Mouse (Mus musculus) small intestine, adult 2 months (tissue): ENCODE results near the gene Tspan13. TPM values are rescaled to one million over a fixed set of nuclear protein-coding genes. Genes with fewer than 3 reads are reported as not detected.
A peak's percentile ranks its signal among the peaks of the same experiment; 100 is the strongest.

Experiments used
- H3K27ac ChIP-seq: fragments of 200-500 bp; 2 replicates; pipeline ENCODE4 v1.5.1; 2012; ENCODE audit warnings: low read depth, low read length, control low read depth, inconsistent platforms; ENCODE audit not compliant: insufficient read depth
- H3K27me3 ChIP-seq: fragments of 200-500 bp; 2 replicates; pipeline ENCODE4 v1.6.1; 2012; ENCODE audit warnings: mild to moderate bottlenecking, moderate library complexity, low read length, inconsistent platforms; ENCODE audit not compliant: control insufficient read depth, insufficient read depth
- H3K36me3 ChIP-seq: fragments of 200-500 bp; 2 replicates; pipeline ENCODE4 v1.6.1; 2012; ENCODE audit warnings: mild to moderate bottlenecking, low read length, control low read depth, inconsistent platforms; ENCODE audit not compliant: control insufficient read depth, insufficient read depth
- H3K4me1 ChIP-seq: fragments of 200-500 bp; 2 replicates; pipeline ENCODE4 v1.6.1; 2012; ENCODE audit warnings: low read length, inconsistent platforms, mixed read lengths; ENCODE audit not compliant: control insufficient read depth, insufficient read depth, insufficient read length
- H3K4me3 ChIP-seq: fragments of 200-500 bp; 2 replicates; pipeline ENCODE4 v1.5.1; 2012; ENCODE audit warnings: low read depth, mild to moderate bottlenecking, control low read depth, inconsistent platforms, low read length, moderate library complexity
- CTCF ChIP-seq: fragments of 200-500 bp; IDR thresholded peaks from 2 replicates; pipeline ENCODE4 v1.5.1; 2012; ENCODE audit warnings: low read depth, mild to moderate bottlenecking, control low read depth, inconsistent platforms, low read length, moderate library complexity, mixed read lengths; ENCODE audit not compliant: insufficient replicate concordance, insufficient read length; ENCODE audit errors: extremely low read depth
- POLR2A ChIP-seq: fragments of 200-500 bp; IDR thresholded peaks from 2 replicates; pipeline ENCODE4 v1.6.1; 2012; ENCODE audit warnings: low read depth, mild to moderate bottlenecking, control low read depth, inconsistent platforms, low read length, moderate library complexity
- WGBS: fragments of 180-500 bp; shearing (Covaris S2); methylation state at CpG from one replicate; pipeline ENCODE4 v1.1.7; 2018; 5-methylcytosine and 5-hydroxymethylcytosine counted together
- polyA plus RNA-seq: library from polyadenylated mRNA; depleted of rRNA; stranded (reverse); fragments of >200 nt; gene quantifications from 2 replicates; pipeline ENCODE4 v1.2.3, GENCODE M21; 2012

Tspan13 gene
- polyA plus RNA-seq, 1 experiment, result 679 TPM

DNA sequence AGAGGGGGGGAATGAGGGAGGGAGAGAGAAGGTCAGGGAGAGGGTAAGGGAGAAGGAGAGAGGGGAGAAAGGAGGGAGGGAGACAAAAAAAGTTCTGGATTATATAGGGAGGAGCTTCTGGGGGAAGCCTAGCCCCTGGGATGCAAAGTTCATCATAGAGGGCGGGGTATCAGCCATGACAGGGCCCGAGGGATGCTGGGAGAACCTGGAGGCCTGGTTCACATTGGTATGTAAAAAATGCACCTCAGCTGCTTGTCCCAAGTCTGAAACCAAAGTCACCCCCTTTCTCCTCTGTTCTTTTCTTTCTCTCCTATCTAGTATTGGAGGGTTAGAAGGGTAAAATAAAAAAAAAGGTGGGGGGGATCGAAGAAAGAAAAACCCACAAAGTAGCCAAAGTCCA, 22.2 kb downstream of the Tspan13 start:
- no peak overlapping the region for H3K4me3 ChIP-seq
- H3K27ac ChIP-seq, result no peak overlapping the region
- H3K36me3 ChIP-seq, result peaks cover 29% of the 10 kb centered on the region
- no peak for TF ChIP-seq POLR2A
- no peak for TF ChIP-seq CTCF
- H3K27me3 ChIP-seq, result no peaks in the 10 kb centered on the region
- peaks cover 7% of the 10 kb centered on the region; the same call in 1 of the 2 replicates for H3K4me1 ChIP-seq
- WGBS, result 85% methylated on average over 3 of the region's 3 CpGs

DNA sequence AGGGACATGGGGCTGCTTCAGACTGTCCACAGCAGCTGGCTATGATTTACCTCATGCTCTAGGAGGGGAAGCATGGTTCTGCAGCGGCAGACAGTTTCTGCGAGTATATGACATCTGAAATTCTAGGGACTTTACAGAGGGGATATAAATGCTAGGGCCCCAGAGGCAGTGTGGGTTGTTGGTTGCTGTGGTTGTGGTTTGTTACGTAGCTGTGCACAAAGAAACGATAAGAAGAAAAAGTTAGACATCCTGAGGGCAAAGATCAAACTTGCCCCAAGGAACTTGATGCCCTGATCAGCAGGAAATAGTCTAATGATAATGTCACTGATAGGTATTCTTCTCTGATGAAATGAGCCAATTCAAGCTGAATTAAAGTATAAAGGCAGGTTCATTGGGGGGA, 22.7 kb downstream of the Tspan13 start:
- Histone ChIP-seq H3K4me1 (peaks cover 5% of the 10 kb centered on the region; the same call in 1 of the 2 replicates), H3K27me3 (no peaks in the 10 kb centered on the region), H3K4me3 (no peak overlapping the region), H3K36me3 (peaks cover 30% of the 10 kb centered on the region), H3K27ac (no peak overlapping the region)
- TF ChIP-seq CTCF (no peak), POLR2A (no peak)
- WGBS, result 63% methylated on average over 4 of the region's 4 CpGs

DNA sequence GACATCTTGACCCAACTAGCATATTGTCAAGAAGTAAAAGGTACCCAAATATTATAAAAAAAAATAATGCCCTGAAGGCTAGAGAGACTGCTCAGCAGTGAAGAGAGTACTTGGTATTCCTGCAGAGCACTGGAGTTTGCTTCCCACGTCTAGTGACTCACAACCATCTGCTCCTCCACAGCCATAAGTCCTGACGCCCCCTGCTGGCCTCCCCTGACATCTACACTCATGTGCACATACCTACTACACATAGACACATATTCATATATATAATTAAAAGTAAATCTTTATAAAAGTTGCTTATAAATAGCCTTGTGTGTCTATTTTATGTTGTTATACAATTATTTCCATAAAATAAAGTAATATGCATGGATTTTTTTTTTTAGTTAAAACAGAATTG, 24.5 kb downstream of the Tspan13 start:
- H3K4me1 ChIP-seq, result no peaks in the 10 kb centered on the region
- 90% methylated on average over 2 of the region's 2 CpGs for WGBS
- H3K27ac ChIP-seq, result no peak overlapping the region
- no peak overlapping the region for H3K4me3 ChIP-seq
- no peaks in the 10 kb centered on the region for H3K27me3 ChIP-seq
- TF ChIP-seq CTCF (peak; percentile 23; the same call in 1 of the 2 replicates), POLR2A (no peak)
- H3K36me3 ChIP-seq, result peaks cover 30% of the 10 kb centered on the region

DNA sequence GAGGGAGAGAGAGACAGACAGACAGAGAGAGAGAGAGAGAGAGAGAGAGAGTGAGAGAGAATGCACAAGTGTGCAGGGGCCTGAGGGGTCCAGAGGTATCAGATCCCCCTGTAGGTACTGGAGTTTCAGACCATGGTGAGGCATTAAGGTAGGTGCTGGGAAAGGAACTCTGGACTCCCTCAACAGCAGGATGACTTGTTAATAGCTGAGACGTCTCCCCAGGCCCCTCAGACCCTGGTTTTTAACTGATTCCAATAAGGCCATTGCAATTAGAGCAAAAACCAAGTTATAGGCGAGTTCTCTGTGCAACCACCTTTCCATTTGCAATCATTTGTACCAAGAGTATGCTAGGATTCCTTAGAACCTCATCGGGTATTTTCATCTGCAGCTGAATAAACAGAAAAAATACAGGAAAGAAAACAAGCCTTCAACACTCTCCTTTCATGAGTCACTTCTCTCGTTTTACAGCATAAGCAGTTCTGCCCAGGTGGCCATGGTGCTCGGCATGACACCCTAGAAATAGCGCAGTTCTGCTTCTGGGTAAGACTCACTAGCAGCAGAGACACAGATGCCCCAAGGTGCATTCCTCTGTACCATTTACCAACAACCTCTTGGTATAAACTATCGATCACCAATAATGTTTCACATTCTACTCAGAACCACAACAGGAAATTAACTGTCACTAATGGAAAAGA, 28.9 kb downstream of the Tspan13 start:
- Histone ChIP-seq H3K4me3 (no peak overlapping the region), H3K27me3 (no peaks in the 10 kb centered on the region), H3K4me1 (peaks cover 6% of the 10 kb centered on the region), H3K27ac (no peak overlapping the region), H3K36me3 (peaks cover 10% of the 10 kb centered on the region)
- 67% methylated on average over 7 of the region's 7 CpGs for WGBS
- no peak for TF ChIP-seq POLR2A
- no peak for TF ChIP-seq CTCF

DNA sequence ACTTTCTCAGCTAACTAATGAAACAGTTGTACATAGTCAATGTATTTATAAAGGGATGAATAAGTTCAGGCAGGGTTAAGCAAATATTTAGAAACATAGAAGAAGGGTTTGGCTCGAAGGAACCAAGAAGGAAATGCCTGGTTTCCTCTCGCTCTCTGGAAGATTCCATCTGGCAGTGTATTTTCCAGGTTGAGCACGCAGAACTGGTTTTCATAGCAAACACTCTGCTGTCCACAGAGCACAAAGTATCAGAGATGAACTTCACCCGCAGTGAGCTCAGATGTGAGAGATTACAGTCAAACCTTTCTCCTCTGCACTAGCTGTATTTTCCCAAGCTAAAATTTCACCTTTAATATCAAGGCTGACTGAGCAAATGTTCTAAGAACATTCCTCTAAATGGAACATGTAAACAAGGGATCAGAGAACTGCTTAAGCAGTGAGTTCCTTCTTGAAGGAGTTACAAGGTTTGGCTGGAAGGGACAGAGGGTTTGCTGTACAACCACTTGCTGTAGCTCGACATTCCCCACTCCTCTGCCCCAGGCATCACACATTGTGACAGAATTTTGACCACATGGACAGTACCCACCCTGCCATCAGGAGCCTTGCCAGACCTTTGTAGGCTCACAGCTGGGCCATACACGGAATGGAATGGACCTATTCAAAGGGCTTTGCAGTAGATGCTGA, 33.8 kb downstream of the Tspan13 start:
- WGBS, result 17% methylated on average over 6 of the region's 6 CpGs
- no peaks in the 10 kb centered on the region for H3K27me3 ChIP-seq
- H3K27ac ChIP-seq, result peak overlapping the region; percentile 99
- peaks cover 18% of the 10 kb centered on the region for H3K4me1 ChIP-seq
- TF ChIP-seq CTCF (no peak), POLR2A (no peak)
- no peaks in the 10 kb centered on the region for H3K36me3 ChIP-seq
- H3K4me3 ChIP-seq, result no peak overlapping the region

DNA sequence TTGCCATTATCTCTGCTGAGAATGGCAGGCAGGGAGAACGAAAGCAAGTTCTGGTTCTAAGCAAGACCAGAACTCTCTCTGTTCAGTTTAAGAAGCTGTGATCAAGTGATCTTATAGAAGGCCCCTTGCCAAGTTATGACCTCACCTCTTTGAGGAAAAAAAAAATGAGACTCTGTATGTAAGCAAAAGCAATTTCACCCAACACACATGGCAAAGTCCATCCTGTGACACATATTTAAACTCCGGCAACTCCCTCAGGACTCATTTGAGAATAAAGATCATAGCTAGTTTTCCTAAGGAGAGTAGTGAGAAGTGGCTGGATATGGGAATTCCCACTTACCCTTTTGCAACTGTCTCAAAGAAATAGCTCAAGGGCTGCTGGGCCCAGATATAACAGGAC, 34.7 kb downstream of the Tspan13 start:
- H3K27me3 ChIP-seq, result no peaks in the 10 kb centered on the region
- TF ChIP-seq CTCF (no peak), POLR2A (no peak)
- H3K36me3 ChIP-seq, result no peaks in the 10 kb centered on the region
- H3K4me1 ChIP-seq, result peaks cover 18% of the 10 kb centered on the region
- 25% methylated on average over 2 of the region's 2 CpGs for WGBS
- H3K4me3 ChIP-seq, result no peak overlapping the region
- H3K27ac ChIP-seq, result peak overlapping the region; percentile 99

DNA sequence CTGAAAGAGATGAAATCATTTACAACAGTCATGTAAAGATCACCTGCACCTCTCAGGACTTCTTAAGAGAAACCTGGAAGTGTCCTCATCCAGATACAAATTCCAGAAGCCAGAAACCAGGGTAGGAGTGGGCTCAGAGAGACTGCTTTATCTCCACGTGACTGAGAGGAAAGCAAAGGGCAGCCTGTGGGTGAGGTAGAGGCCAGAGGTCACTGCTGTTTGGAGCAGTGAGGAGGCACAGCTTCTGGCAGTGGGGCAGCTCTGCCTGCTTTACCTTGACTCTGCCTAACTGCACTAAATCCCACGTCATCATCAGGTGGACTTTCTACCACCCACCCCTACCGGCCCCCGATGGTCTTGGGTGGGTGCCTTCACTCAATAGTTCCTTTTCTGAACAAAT, 37.6 kb downstream of the Tspan13 start:
- Histone ChIP-seq H3K36me3 (no peaks in the 10 kb centered on the region), H3K27me3 (no peaks in the 10 kb centered on the region), H3K4me3 (no peak overlapping the region), H3K4me1 (peaks cover 20% of the 10 kb centered on the region), H3K27ac (peak overlapping the region; percentile 74)
- WGBS, result 44% methylated on average over 4 of the region's 4 CpGs
- TF ChIP-seq CTCF, result no peak
- TF ChIP-seq POLR2A, result no peak

DNA sequence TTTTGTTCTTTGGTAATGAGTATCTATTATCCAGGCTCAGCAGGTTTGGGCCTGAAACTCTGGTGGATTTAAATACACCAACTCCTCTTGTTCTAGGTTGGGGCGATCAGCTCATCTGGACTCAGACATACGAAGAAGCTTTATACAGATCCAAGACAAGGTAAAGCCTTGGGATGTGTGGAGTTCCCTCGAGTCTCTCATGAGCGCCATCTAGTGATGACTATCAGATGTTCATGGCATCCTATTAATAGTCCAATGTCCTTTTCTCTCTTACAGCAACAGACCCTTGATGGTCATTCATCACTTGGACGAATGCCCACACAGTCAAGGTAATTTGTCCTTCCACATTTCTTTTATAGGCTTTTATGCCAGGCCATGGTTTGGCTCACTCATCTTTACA, 46.5 kb downstream of the Tspan13 start:
- WGBS, result 15% methylated on average over 5 of the region's 5 CpGs
- H3K27me3 ChIP-seq, result no peaks in the 10 kb centered on the region
- no peaks in the 10 kb centered on the region for H3K36me3 ChIP-seq
- no peak for TF ChIP-seq CTCF
- TF ChIP-seq POLR2A, result no peak
- no peak overlapping the region for H3K27ac ChIP-seq
- H3K4me1 ChIP-seq, result no peaks in the 10 kb centered on the region
- no peak overlapping the region for H3K4me3 ChIP-seq
